Mouse (Mus musculus): ENCODE data around the gene Exoc7. TPM values are rescaled to one million over a fixed set of nuclear protein-coding genes. Genes with fewer than 3 reads are reported as not detected.

The Exoc7 gene
- total RNA-seq, 1 experiment: 26.4 TPM

DNA sequence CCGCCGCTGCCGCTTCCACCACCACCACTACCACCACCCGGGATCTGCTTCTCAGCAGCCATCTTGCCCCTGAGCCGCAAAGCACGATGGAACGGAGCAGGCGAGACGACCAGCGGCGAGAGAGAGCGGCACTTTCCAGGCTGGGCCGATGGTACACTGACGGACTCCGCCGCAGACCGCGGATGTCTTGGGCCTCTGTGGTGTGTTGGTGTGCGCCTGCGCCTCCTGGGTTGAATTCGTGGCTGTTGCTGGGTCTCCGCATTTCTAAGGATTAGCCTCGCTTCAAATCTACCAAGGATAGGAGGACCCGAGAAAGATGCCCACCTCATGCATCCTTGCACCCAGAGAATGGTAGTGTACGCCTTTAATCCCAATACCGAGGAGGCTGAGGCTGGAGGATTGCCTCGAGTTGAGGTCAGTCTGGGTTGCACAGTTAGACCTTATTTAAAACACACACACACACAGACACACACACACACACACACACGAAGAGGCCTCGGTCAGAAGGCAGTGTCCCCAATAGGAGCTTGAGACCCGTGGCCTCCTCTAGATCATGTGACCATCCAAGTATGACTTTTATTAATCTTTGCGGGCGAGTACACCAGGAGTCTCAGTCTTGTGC, 32.9 kb downstream of the Exoc7 start, which contains the start of gene Srp68:
Srp68 (minus strand) TSS at position 173 of the 622 bp plus-strand sequence.
- peak within 1 kb of the TSS; percentile 12; the same call in 1 of the 2 replicates for H3K27ac ChIP-seq (ENCODE audit: insufficient read depth, low read depth, low read length, poor library complexity, severe bottlenecking)
- H3K4me3 ChIP-seq (ENCODE audit: insufficient read depth in 1 of 2, low read depth in 1 of 2, low read length in 2 of 2, poor library complexity in 1 of 2, severe bottlenecking in 1 of 2): peak within 1 kb of the TSS; percentile 69 to 86
- no peaks in the 10 kb centered on the region for H3K9me3 ChIP-seq (ENCODE audit: control insufficient read depth, insufficient read depth, low read depth, low read length)
- peaks cover 0 to 2% of the 10 kb centered on the region in 2 experiments; a peak in 1 of 4 replicates for H3K4me1 ChIP-seq (ENCODE audit: control insufficient read depth in 2 of 2, insufficient read depth in 2 of 2, low read length in 2 of 2, poor library complexity in 1 of 2)
- in situ Hi-C loops (cut with MboI; ENCODE audit: low sequenced_read_pairs in 2 of 2, unreplicated experiment in 2 of 2): no loop called here
- TF ChIP-seq CHD2 (IDR thresholded peaks at IDR 0.05; ENCODE audit: low read depth, low read length) (no peak), ZNF384 (IDR thresholded peaks at IDR 0.05; ENCODE audit: low read depth, low read length) (no peak), MAFK (IDR thresholded peaks at IDR 0.05; ENCODE audit: insufficient read depth, low read depth, low read length) (no peak), HCFC1 (IDR thresholded peaks at IDR 0.05; ENCODE audit: borderline replicate concordance, insufficient read depth, low read length) (peak; percentile 82), ZC3H11A (IDR thresholded peaks at IDR 0.05; ENCODE audit: borderline replicate concordance, low read depth, low read length) (no peak)
- peaks cover 11% of the 10 kb centered on the region; the same call in 1 of the 2 replicates for H3K36me3 ChIP-seq (ENCODE audit: control insufficient read depth, insufficient read depth, low read length, poor library complexity, severe bottlenecking)
- peak; percentile 74 for DNase-seq (ENCODE audit: low read depth, low spot score)
- H3K9ac ChIP-seq (ENCODE audit: insufficient read depth, low read depth, low read length, poor library complexity, severe bottlenecking): peak within 1 kb of the TSS; percentile 90

- Histone ChIP-seq H3K9ac (ENCODE audit: insufficient read depth, low read depth, low read length, poor library complexity, severe bottlenecking) (peak overlapping the region; percentile 90), H3K4me3 (ENCODE audit: insufficient read depth in 1 of 2, low read depth in 1 of 2, low read length in 2 of 2, poor library complexity in 1 of 2, severe bottlenecking in 1 of 2) (peak overlapping the region; percentile 69 to 86), H3K27ac (ENCODE audit: insufficient read depth, low read depth, low read length, poor library complexity, severe bottlenecking) (peak overlapping the region; percentile 11; the same call in 1 of the 2 replicates), H3K4me1 (ENCODE audit: control insufficient read depth in 2 of 2, insufficient read depth in 2 of 2, low read length in 2 of 2, poor library complexity in 1 of 2) (peaks cover 0 to 2% of the 10 kb centered on the region in 2 experiments; a peak in 1 of 4 replicates), H3K36me3 (ENCODE audit: control insufficient read depth, insufficient read depth, low read length, poor library complexity, severe bottlenecking) (peaks cover 11% of the 10 kb centered on the region; the same call in 1 of the 2 replicates), H3K9me3 (ENCODE audit: control insufficient read depth, insufficient read depth, low read depth, low read length) (no peaks in the 10 kb centered on the region)
- DNase-seq (ENCODE audit: low read depth, low spot score): no peak
- in situ Hi-C loops (cut with MboI; ENCODE audit: low sequenced_read_pairs in 2 of 2, unreplicated experiment in 2 of 2): no loop called here
- TF ChIP-seq HCFC1 (IDR thresholded peaks at IDR 0.05; ENCODE audit: borderline replicate concordance, insufficient read depth, low read length): no peak
- TF ChIP-seq ZC3H11A (IDR thresholded peaks at IDR 0.05; ENCODE audit: borderline replicate concordance, low read depth, low read length): no peak
- TF ChIP-seq MAFK (IDR thresholded peaks at IDR 0.05; ENCODE audit: insufficient read depth, low read depth, low read length): no peak
- no peak for TF ChIP-seq ZNF384 (IDR thresholded peaks at IDR 0.05; ENCODE audit: low read depth, low read length)
- no peak for TF ChIP-seq CHD2 (IDR thresholded peaks at IDR 0.05; ENCODE audit: low read depth, low read length)
Measured at GRCm38 (mm10) chr11:116273469-116274044, 33.5 kb downstream of the Exoc7 start.

DNA sequence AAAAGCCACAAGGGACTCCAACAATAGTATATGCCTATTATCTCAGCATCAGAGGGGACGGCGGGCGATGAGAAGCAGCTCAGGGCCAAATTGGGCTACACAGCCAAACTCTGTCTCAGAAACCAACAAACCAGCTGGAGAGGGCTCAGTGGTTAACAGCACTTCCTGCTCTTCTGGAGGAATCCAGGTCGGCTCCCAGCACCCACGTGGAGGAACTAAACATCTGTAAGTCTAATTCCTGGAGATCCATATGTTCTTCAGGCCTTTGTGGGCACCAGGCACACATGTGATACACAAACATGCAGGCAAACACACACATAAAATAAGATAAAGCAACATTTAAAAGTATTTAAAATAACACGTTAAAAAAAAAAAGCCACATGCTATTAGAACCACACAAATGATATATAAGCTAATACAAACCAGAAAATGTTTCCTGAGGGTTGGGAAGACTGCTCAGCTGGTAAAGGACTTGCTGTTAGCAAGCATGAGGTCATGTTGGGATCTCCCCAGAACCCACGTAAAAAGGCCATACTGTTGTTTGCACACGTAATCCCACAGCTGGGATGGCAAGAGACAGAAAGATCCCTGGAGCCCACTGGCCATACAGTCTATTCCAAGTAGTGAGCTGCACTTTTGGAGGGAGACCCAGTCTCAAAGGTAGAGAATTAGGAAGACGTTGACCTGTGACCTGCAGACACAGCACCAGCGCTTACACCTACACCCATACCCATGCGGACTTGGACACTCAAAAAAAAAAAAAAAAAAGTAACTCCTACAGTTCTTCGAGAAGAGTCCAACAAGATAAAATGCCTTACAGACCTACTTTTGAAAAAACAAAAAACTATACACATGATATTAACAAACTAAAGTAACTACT, 34.2 kb downstream of the Exoc7 start:
- H3K27ac ChIP-seq (ENCODE audit: insufficient read depth, low read depth, low read length, poor library complexity, severe bottlenecking): no peak overlapping the region
- DNase-seq (ENCODE audit: low read depth, low spot score): no peak
- H3K36me3 ChIP-seq (ENCODE audit: control insufficient read depth, insufficient read depth, low read length, poor library complexity, severe bottlenecking): peaks cover 14% of the 10 kb centered on the region
- in situ Hi-C loops (cut with MboI; ENCODE audit: low sequenced_read_pairs in 2 of 2, unreplicated experiment in 2 of 2): no loop called here
- no peaks in the 10 kb centered on the region for H3K9me3 ChIP-seq (ENCODE audit: control insufficient read depth, insufficient read depth, low read depth, low read length)
- peaks cover 0 to 2% of the 10 kb centered on the region in 2 experiments; a peak in 1 of 4 replicates for H3K4me1 ChIP-seq (ENCODE audit: control insufficient read depth in 2 of 2, insufficient read depth in 2 of 2, low read length in 2 of 2, poor library complexity in 1 of 2)
- H3K9ac ChIP-seq (ENCODE audit: insufficient read depth, low read depth, low read length, poor library complexity, severe bottlenecking): peak overlapping the region; percentile 16; the same call in 1 of the 2 replicates
- peak overlapping the region; percentile 69 to 86 for H3K4me3 ChIP-seq (ENCODE audit: insufficient read depth in 1 of 2, low read depth in 1 of 2, low read length in 2 of 2, poor library complexity in 1 of 2, severe bottlenecking in 1 of 2)
- 0 out of 2 replicates have a peak, but pooled peaks have one; percentile 22 for TF ChIP-seq ZNF384 (IDR thresholded peaks at IDR 0.05; ENCODE audit: low read depth, low read length)
- no peak for TF ChIP-seq MAFK (IDR thresholded peaks at IDR 0.05; ENCODE audit: insufficient read depth, low read depth, low read length)

GRCm38 (mm10) chr11:116269560-116269959, 37.5 kb downstream of the Exoc7 start:
- TF ChIP-seq ZNF384 (IDR thresholded peaks at IDR 0.05; ENCODE audit: low read depth, low read length) (no peak), CHD2 (IDR thresholded peaks at IDR 0.05; ENCODE audit: low read depth, low read length) (no peak), MAFK (IDR thresholded peaks at IDR 0.05; ENCODE audit: insufficient read depth, low read depth, low read length) (no peak), ZC3H11A (IDR thresholded peaks at IDR 0.05; ENCODE audit: borderline replicate concordance, low read depth, low read length) (no peak), HCFC1 (IDR thresholded peaks at IDR 0.05; ENCODE audit: borderline replicate concordance, insufficient read depth, low read length) (no peak)

More at GRCm38 (mm10) chr11:116269560-116269959, 37.5 kb downstream of the Exoc7 start:
- Histone ChIP-seq H3K4me3 (ENCODE audit: insufficient read depth in 1 of 2, low read depth in 1 of 2, low read length in 2 of 2, poor library complexity in 1 of 2, severe bottlenecking in 1 of 2) (no peak overlapping the region), H3K9ac (ENCODE audit: insufficient read depth, low read depth, low read length, poor library complexity, severe bottlenecking) (no peak overlapping the region), H3K9me3 (ENCODE audit: control insufficient read depth, insufficient read depth, low read depth, low read length) (no peaks in the 10 kb centered on the region), H3K4me1 (ENCODE audit: control insufficient read depth in 2 of 2, insufficient read depth in 2 of 2, low read length in 2 of 2, poor library complexity in 1 of 2) (peaks cover 0 to 2% of the 10 kb centered on the region in 2 experiments; a peak in 1 of 4 replicates), H3K36me3 (ENCODE audit: control insufficient read depth, insufficient read depth, low read length, poor library complexity, severe bottlenecking) (peaks cover 34% of the 10 kb centered on the region), H3K27ac (ENCODE audit: insufficient read depth, low read depth, low read length, poor library complexity, severe bottlenecking) (no peak overlapping the region)
- no peak for DNase-seq (ENCODE audit: low read depth, low spot score)
- in situ Hi-C loops (cut with MboI; ENCODE audit: low sequenced_read_pairs in 2 of 2, unreplicated experiment in 2 of 2): no loop called here
